Mouse (Mus musculus) hindbrain, postnatal 0 days (tissue): ENCODE results near the gene Fam149b. TPM values are rescaled to one million over a fixed set of nuclear protein-coding genes. Genes with fewer than 3 reads are reported as not detected.

ENCODE experiments used
- ATAC-seq: fragments of 200-750 bp; cut with Nextera tagmentation; 2 replicates; pipeline ENCODE4 v1.8.0; 2017; ENCODE audit warnings: mild to moderate bottlenecking, moderate TSS enrichment, moderate library complexity
- DNase-seq: peaks from one replicate; pipeline ENCODE4 v3.0.0-alpha.2; 2015; ENCODE audit warnings: low spot score
- H3K27ac ChIP-seq: fragments of 300-500 bp; sonication (generic); 2 replicates; pipeline ENCODE4 v1.5.1; 2014; ENCODE audit warnings: mild to moderate bottlenecking
- H3K27me3 ChIP-seq: fragments of 300-500 bp; sonication (generic); 2 replicates; pipeline ENCODE4 v1.6.1; 2014; ENCODE audit warnings: low read length, mixed read lengths; ENCODE audit not compliant: insufficient read depth
- H3K36me3 ChIP-seq: fragments of 300-500 bp; sonication (generic); 2 replicates; pipeline ENCODE4 v1.6.1; 2014; ENCODE audit warnings: low read length, mixed read lengths; ENCODE audit not compliant: insufficient read depth
- H3K4me1 ChIP-seq: fragments of 300-500 bp; sonication (generic); 2 replicates; pipeline ENCODE4 v1.6.1; 2014; ENCODE audit warnings: antibody characterized with exemption, low read length, mixed read lengths; ENCODE audit not compliant: insufficient read depth
- H3K4me2 ChIP-seq: fragments of 300-500 bp; sonication (generic); 2 replicates; pipeline ENCODE4 v1.6.1; 2014; ENCODE audit warnings: low read depth, mild to moderate bottlenecking, low read length, moderate library complexity, mixed read lengths
- H3K4me3 ChIP-seq: fragments of 300-500 bp; sonication (generic); 2 replicates; pipeline ENCODE4 v1.5.1; 2014; ENCODE audit warnings: low read length
- H3K9ac ChIP-seq: fragments of 300-500 bp; sonication (generic); replicated peaks from 2 replicates; pipeline ENCODE4 v1.6.1; 2014; ENCODE audit warnings: mild to moderate bottlenecking, low read length, moderate library complexity, mixed read lengths
- H3K9me3 ChIP-seq: fragments of 300-500 bp; sonication (generic); 2 replicates; pipeline ENCODE4 v1.6.1; 2016; ENCODE audit warnings: low read length, mixed read lengths
- CTCF ChIP-seq: IDR thresholded peaks from 2 replicates; pipeline ENCODE4 v1.5.1; 2016; ENCODE audit warnings: antibody characterized with exemption, control low read depth, low read depth
- WGBS: fragments of 180-500 bp; shearing (Covaris S2); extraction: QIAGEN DNeasy Blood & Tissue Kit; methylation state at CpG from one replicate; pipeline ENCODE4 v1.1.7; 2014; 5-methylcytosine and 5-hydroxymethylcytosine counted together
- polyA plus RNA-seq: library from polyadenylated mRNA; unstranded; fragments of >200 nt; fragmentation: Nextera tagmentation; extraction: Ambion mirVana; gene quantifications from 2 replicates; pipeline ENCODE4 v1.2.1, GENCODE M21; 2015
- total RNA-seq: library from RNA; depleted of rRNA; stranded (reverse); fragments of >200 nt; gene quantifications from 2 replicates; pipeline ENCODE4 v1.2.3, GENCODE M21; 2014

The Fam149b gene
- total and polyA plus RNA-seq, 2 experiments from 2014 or later: 28.8 to 44.4 TPM

DNA sequence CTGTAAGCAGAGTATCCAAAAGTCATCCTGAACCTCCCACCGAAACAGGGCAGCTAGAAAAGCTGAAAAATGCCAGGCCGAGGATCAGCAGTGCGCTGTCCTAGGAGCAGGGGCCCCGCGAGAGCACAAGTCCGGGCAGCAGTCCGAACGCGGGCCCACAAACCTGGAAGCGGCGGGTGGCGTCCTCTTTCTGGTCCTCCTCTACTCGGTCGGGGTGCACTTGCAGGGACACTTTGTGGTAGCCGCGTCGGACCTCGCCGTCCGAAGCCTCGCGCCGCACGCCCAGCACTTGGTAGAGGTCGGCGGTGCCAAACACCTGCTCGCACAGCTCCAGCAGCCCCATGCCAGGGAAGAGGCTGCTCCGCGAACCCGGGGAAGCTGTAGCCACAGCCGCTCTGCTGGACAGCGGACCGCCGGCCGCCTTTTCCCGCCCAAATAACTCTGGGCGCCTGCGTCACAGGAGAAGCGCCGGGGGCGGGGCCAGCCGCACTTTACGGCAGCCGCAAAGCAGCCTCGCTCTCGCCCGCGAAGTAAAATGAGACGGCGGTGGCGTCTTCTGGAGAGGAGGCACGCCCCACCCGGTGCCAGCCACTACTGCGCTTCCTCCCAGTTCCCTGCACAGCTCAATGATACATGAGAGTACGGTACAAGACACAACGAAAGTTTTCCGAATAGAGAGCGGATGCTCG, 40.6 kb downstream of the Fam149b start, which contains the start of gene Dnajc9:
Gene Dnajc9 (minus strand): TSS at position 470 of the 689 bp plus-strand sequence.
- Histone ChIP-seq H3K9me3 (no peaks in the 10 kb centered on the region), H3K4me2 (peak within 1 kb of the TSS; percentile 86), H3K4me1 (peaks cover 7% of the 10 kb centered on the region; the same call in 1 of the 2 replicates), H3K27ac (peak within 1 kb of the TSS; percentile 75), H3K36me3 (peaks cover 5% of the 10 kb centered on the region; the same call in 1 of the 2 replicates), H3K9ac (peak within 1 kb of the TSS; percentile 53), H3K27me3 (no peaks in the 10 kb centered on the region), H3K4me3 (peak within 1 kb of the TSS; percentile 61)
- DNase-seq: peak; percentile 96
- under 1% methylated on average over 56 of the region's 59 CpGs for WGBS
- peak; percentile 71 for ATAC-seq
- no peak for TF ChIP-seq CTCF

DNA sequence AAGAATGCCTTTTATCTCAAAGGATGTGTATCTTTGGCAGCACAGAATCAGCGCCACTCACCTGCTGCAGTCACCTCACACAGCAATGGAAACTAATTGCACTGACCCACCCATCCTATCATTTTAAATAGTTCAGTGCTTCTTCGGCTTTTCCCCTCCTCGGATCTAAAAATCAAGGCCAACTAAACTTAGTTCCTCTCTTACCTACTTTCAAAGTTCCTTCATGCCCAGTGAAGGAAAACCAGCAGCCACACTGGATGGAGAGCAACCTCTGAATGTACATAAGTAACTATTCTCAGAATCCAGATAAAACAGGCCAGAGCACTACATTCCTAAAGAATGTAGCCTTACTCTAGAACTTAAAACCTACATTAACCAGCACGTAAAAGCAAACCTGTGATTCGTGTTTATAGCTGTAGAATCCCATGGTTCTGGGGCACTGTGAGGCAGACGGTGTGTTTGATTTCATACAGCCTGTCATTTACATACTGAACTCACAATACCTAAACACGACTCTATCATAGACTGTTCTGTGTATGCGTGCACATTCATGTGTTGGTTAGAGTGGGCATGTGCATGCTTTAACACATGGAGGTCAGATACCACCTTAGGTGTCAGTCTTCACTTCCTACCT, 41.6 kb downstream of the Fam149b start:
- 87% methylated on average over 8 of the region's 8 CpGs for WGBS
- peak overlapping the region; percentile 53; the same call in 1 of the 2 replicates for H3K9ac ChIP-seq
- H3K4me1 ChIP-seq: peaks cover 7% of the 10 kb centered on the region; the same call in 1 of the 2 replicates
- H3K36me3 ChIP-seq: peaks cover 5% of the 10 kb centered on the region; the same call in 1 of the 2 replicates
- peak overlapping the region; percentile 86 for H3K4me2 ChIP-seq
- no peak for DNase-seq
- TF ChIP-seq CTCF: no peak
- peak overlapping the region; percentile 75; the same call in 1 of the 2 replicates for H3K27ac ChIP-seq
- no peak for ATAC-seq
- H3K27me3 ChIP-seq: no peaks in the 10 kb centered on the region
- H3K9me3 ChIP-seq: no peaks in the 10 kb centered on the region
- H3K4me3 ChIP-seq: peak overlapping the region; percentile 61; the same call in 1 of the 2 replicates

DNA sequence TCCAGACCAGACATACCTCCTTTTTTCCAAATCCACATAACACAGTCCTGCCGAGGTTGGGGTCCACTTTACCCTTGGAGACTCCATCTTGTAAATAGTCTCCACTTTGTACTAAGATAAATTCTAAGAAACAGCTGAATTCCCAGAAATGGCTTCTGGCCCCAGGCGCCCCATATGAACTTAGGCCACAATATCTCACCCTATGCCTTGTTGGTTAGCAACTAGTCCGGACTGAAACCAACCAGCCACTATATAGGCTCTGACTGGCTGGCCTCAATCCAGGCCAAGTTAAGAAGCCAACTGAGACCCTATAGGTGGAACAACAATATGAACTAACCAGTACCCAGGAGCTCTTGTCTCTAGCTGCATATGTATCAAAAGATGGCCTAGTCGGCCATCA, 44.4 kb downstream of the Fam149b start:
- Histone ChIP-seq H3K36me3 (peaks cover 5% of the 10 kb centered on the region; the same call in 1 of the 2 replicates), H3K27me3 (no peaks in the 10 kb centered on the region), H3K27ac (no peak overlapping the region), H3K4me3 (no peak overlapping the region), H3K4me1 (peaks cover 7% of the 10 kb centered on the region; the same call in 1 of the 2 replicates), H3K9ac (no peak overlapping the region), H3K4me2 (peak overlapping the region; percentile 56; the same call in 1 of the 2 replicates), H3K9me3 (no peaks in the 10 kb centered on the region)
- DNase-seq: no peak
- TF ChIP-seq CTCF: no peak
- WGBS: 92% methylated on average over 3 of the region's 4 CpGs
- no peak for ATAC-seq

DNA sequence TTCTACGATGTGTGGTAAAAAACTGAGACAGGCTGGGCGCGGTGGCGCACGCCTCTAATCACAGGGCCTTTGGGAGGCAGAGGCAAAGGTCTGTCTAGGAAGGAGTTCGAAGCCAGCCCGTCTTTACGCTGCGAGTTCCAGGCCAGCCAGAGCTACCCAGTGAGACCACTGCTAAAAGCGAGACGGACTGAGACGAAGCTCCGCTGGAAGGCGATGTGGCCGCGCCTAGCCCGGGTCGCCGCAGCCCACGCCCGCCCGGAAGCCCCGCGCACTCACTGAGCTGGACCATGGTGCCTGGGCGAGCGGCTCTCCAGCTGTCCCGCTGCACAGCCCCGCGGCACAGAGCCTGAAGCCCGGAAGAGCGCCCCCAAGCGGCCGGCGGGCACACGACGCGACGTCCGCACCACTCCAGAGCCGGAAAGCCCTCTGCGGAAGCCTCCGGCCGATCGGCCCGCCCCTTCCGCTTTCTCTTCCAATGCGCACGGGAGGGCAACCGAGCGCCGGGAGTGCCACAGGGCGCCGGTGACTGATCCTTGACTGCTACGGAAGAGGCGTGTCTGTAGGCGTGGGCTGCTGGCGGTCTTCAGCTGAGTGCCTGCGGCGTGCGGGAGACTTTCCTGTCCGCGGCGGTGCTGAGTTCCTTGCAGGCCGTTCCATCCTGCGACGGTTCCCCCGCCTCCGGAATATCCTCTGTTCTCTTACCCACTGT, 45.4 kb downstream of the Fam149b start, which contains the start of gene Mrps16:
Gene Mrps16 (minus strand): TSS at position 430 of the 709 bp plus-strand sequence.
- WGBS: under 1% methylated on average over 68 of the region's 68 CpGs
- peaks cover 5% of the 10 kb centered on the region; the same call in 1 of the 2 replicates for H3K36me3 ChIP-seq
- peak within 1 kb of the TSS; percentile 56 for H3K4me2 ChIP-seq
- H3K4me1 ChIP-seq: no peaks in the 10 kb centered on the region
- TF ChIP-seq CTCF: peak; percentile 72
- H3K9ac ChIP-seq: peak within 1 kb of the TSS; percentile 85
- DNase-seq: peak; percentile 98
- peak; percentile 95 for ATAC-seq
- H3K27ac ChIP-seq: peak within 1 kb of the TSS; percentile 86
- no peaks in the 10 kb centered on the region for H3K27me3 ChIP-seq
- peak within 1 kb of the TSS; percentile 81 for H3K4me3 ChIP-seq
- no peaks in the 10 kb centered on the region for H3K9me3 ChIP-seq

DNA sequence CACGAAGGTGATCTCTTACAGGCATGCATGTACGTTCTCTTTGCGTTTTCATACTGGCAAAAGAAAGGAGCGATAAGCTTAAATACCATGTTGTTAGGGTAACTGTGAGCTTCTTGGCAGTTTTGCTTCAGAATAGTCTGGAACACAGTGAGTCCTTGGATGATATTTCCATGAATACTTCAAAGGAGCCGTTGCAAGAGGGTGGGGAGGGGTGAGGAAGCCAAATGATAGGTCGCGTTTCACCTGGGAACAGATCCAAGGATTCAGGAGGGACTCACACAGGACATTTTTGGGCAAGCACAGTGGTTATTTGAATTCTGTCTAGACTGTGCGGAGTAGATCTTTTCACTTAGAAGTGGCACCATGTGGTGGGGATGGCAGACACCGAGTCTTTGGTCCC, 49.3 kb downstream of the Fam149b start:
- no peaks in the 10 kb centered on the region for H3K36me3 ChIP-seq
- H3K27ac ChIP-seq: no peak overlapping the region
- TF ChIP-seq CTCF: no peak
- WGBS: 74% methylated on average over 9 of the region's 9 CpGs
- no peak overlapping the region for H3K9ac ChIP-seq
- no peaks in the 10 kb centered on the region for H3K4me1 ChIP-seq
- no peak overlapping the region for H3K4me2 ChIP-seq
- no peaks in the 10 kb centered on the region for H3K27me3 ChIP-seq
- H3K9me3 ChIP-seq: no peaks in the 10 kb centered on the region
- DNase-seq (no peak), ATAC-seq (no peak)
- H3K4me3 ChIP-seq: no peak overlapping the region

DNA sequence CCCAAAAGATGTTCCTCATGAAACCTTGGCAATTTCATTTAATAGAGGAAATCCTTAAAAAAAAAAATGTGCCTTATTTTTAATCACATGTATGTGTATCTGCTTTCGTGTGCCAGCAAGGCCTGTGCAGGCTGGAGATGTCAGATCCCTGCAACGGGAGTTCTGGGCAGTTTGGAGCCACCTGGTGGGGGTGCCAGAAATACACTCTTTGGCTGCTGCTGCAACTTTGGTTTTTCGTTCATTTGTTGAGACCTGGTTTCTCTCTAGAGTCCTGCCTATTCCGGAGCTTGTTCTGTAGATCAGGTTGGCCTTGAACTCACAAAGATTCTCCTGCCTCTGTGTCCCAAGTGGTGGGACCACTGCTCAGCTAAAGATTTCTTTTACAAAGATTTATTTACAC, 50.9 kb downstream of the Fam149b start:
- ATAC-seq: no peak
- H3K4me2 ChIP-seq: no peak overlapping the region
- peak; percentile 31; the same call in 1 of the 2 replicates for TF ChIP-seq CTCF
- H3K4me3 ChIP-seq: no peak overlapping the region
- DNase-seq: peak; percentile 19
- H3K27ac ChIP-seq: no peak overlapping the region
- H3K9ac ChIP-seq: no peak overlapping the region
- WGBS: 46% methylated on average over 4 of the region's 4 CpGs
- H3K27me3 ChIP-seq: no peaks in the 10 kb centered on the region
- no peaks in the 10 kb centered on the region for H3K36me3 ChIP-seq
- no peaks in the 10 kb centered on the region for H3K9me3 ChIP-seq
- no peaks in the 10 kb centered on the region for H3K4me1 ChIP-seq
